Mouse (Mus musculus): Measurements from ENCODE around the gene Eme2.

DNA sequence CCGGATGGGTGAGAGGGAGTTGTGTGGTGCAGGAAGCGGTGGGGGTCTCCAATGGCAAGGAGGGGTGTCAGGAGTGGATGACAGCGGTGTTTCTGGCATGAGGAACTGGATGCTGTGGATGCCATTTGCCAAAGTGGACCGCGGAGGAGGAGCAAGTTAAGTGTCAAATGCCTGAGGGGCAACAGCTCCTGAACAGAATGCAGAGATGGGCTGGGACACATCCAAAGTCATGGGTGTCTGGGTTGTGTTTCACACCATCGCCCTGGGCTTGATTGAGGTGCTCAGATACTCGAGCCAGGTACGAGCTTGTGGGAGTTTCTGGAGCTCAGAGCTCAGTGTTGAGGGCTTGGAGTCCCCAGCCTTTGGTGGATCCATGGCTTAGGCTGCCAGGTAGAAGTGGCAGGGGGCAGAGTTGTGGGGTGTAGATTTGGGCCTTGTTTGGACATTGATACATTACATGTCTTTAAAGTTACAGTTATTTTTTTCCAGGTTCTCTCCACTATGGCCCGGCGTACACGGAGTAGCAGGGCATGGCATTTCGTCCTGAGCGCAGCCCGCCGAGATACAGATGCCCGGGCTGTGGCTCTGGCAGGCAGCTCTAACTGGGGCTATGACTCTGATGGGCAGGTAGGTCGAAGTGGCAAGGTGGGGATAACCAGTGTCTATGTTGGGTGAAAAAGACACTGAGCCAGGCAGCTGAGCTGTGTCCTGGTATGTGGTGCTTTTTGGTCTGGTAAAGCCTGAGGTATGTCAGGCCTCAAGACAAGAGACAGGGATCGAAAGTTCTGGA lies 7.4 kb downstream of the Eme2 start:
- TF ChIP-seq POLR2A (IDR thresholded peaks at IDR 0.05; ENCODE audit: low read depth, low read length): peak; percentile 28; the same call in 1 of the 2 replicates
- TF ChIP-seq CTCF (IDR thresholded peaks at IDR 0.05; ENCODE audit: borderline replicate concordance, insufficient read depth, low read length): no peak
